Mouse (Mus musculus): Measurements from ENCODE around the gene Map4k3.
"Not testable (repeated sequence)": the region's sequence is repeated elsewhere in the genome, so short reads cannot be mapped to it uniquely, and the experiment has no call there.

GRCm38 (mm10) chr17:80531351-80531750 is 196.9 kb downstream of the Map4k3 start:
- not testable (repeated sequence) for TF ChIP-seq CTCF, EP300 (IDR thresholded peaks at IDR 0.05)

Data from lung, postnatal 0 days (tissue).